Mouse (Mus musculus) CD4-positive naive resting alpha-beta T cell, adult 57 days (primary cell): Measurements from ENCODE around the gene Vgll3. TPM values are rescaled to one million over a fixed set of nuclear protein-coding genes. Genes with fewer than 3 reads are reported as not detected.

ENCODE experiments used
- total RNA-seq: library from RNA; stranded (reverse); gene quantifications from one replicate; pipeline ENCODE4 v1.2.4, GENCODE M21; 2023

The Vgll3 gene
- total RNA-seq = not detected

GRCm38 (mm10) chr16:65814918-65815881 is at the start of gene Vgll3:
TSS of gene Vgll3 (plus strand) at chr16:65815257.

